Mouse (Mus musculus) midbrain, embryonic 10.5 days (tissue): ENCODE data around the gene Hck. TPM values are rescaled to one million over a fixed set of nuclear protein-coding genes. Genes with fewer than 3 reads are reported as not detected.

Experiments used
- DNase-seq: peaks from one replicate; pipeline ENCODE4 v3.0.0-alpha.2; 2017; ENCODE audit warnings: low spot score
- H3K27ac ChIP-seq: fragments of 300-500 bp; sonication (generic); replicated peaks from 2 replicates; pipeline ENCODE4 v1.5.1; 2016; ENCODE audit warnings: mild to moderate bottlenecking
- H3K27me3 ChIP-seq: fragments of 300-500 bp; sonication (generic); 2 replicates; pipeline ENCODE4 v1.6.1; 2016; ENCODE audit warnings: low read depth, mild to moderate bottlenecking; ENCODE audit not compliant: poor library complexity, severe bottlenecking
- H3K36me3 ChIP-seq: fragments of 300-500 bp; sonication (generic); 2 replicates; pipeline ENCODE4 v1.6.1; 2016; ENCODE audit warnings: mild to moderate bottlenecking, moderate library complexity
- H3K4me1 ChIP-seq: fragments of 300-500 bp; sonication (generic); 2 replicates; pipeline ENCODE4 v1.6.1; 2016
- H3K4me3 ChIP-seq: fragments of 300-500 bp; sonication (generic); 2 replicates; pipeline ENCODE4 v1.5.1; 2016; ENCODE audit warnings: mild to moderate bottlenecking, moderate library complexity
- H3K9me3 ChIP-seq: fragments of 300-500 bp; sonication (generic); replicated peaks from 2 replicates; pipeline ENCODE4 v1.6.1; 2016; ENCODE audit warnings: mild to moderate bottlenecking
- WGBS: fragments of 180-500 bp; shearing (Covaris S2); methylation state at CpG from one replicate; pipeline ENCODE4 v1.1.7; 2016; 5-methylcytosine and 5-hydroxymethylcytosine counted together
- polyA plus RNA-seq: library from polyadenylated mRNA; unstranded; fragments of >200 nt; fragmentation: Nextera tagmentation; extraction: Ambion mirVana; gene quantifications from 2 replicates; pipeline ENCODE4 v1.2.1, GENCODE M21; 2016

Gene Hck
- polyA plus RNA-seq, 1 experiment from 2014 or later: 2.1 TPM

DNA sequence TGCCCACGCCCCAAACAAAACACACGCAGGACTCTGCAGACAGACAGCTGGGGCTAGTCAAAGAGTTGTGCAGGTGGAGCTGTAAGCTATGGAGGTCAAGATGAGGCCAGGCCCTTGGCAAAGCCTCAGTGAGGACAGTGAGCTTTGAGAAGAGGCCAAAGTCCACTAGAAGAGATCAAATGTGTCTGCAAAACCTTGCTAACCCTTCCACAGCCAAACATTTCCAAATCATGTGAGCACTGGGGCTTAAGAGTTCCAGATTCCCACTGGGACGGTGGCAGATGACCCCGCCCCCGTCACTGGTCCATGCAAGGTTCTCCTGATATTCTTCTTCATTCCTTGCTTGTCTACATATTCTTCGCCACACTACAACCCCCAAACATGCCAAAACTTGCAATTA lies 26.4 kb upstream of the Hck start:
- peaks cover 5% of the 10 kb centered on the region; the same call in 1 of the 2 replicates for H3K27me3 ChIP-seq
- 86% methylated on average over 6 of the region's 6 CpGs for WGBS
- DNase-seq: no peak
- H3K4me3 ChIP-seq: no peak overlapping the region
- no peaks in the 10 kb centered on the region for H3K36me3 ChIP-seq
- no peak overlapping the region for H3K27ac ChIP-seq
- peaks cover 15% of the 10 kb centered on the region for H3K4me1 ChIP-seq
- H3K9me3 ChIP-seq: no peaks in the 10 kb centered on the region

DNA sequence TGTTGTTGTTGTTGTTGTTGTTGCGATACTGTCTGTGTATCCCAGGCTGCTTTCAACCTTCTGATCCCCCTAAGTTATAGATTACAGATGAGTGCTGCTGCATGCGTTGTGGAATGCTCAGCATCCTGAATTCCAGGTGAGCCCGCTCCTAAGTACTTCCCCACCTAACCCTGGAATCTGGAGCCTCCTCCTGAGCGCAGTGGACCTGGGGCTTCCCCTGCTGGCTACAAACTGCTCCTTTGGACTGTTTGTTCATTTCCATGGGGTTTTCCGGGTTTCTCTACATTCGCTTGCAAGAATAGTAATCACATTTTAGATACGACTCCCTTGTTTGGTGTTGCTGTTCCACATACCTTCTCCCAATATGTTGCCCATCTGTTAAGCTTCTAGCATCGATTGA lies 25.0 kb upstream of the Hck start:
- H3K36me3 ChIP-seq: no peaks in the 10 kb centered on the region
- 84% methylated on average over 8 of the region's 8 CpGs for WGBS
- H3K4me1 ChIP-seq: peaks cover 7% of the 10 kb centered on the region; the same call in 1 of the 2 replicates
- peaks cover 5% of the 10 kb centered on the region; the same call in 1 of the 2 replicates for H3K27me3 ChIP-seq
- no peak overlapping the region for H3K27ac ChIP-seq
- no peaks in the 10 kb centered on the region for H3K9me3 ChIP-seq
- DNase-seq: no peak
- H3K4me3 ChIP-seq: no peak overlapping the region

DNA sequence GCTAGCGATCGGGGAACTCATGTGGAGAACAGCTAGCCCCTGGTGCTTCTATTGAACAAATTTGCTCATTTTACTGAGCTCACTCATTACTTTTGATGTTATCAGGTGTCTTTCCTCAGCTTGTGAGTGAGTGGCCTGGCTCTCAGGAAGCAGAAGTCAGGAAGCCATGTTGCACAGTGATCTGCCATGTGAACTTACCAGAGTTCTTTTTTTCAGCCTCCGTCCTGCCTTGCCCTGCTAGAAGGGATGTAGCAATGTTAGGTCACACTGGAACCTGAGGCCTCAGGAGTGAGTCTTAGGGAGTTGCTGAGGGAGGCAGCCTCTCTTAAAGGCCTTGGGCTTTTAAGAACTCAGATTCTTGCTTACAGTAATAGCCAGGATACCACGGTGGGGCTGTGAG lies 24.4 kb upstream of the Hck start:
- Histone ChIP-seq H3K27me3 (no peaks in the 10 kb centered on the region), H3K9me3 (no peaks in the 10 kb centered on the region), H3K27ac (no peak overlapping the region), H3K4me3 (no peak overlapping the region), H3K4me1 (peaks cover 4% of the 10 kb centered on the region; the same call in 1 of the 2 replicates), H3K36me3 (no peaks in the 10 kb centered on the region)
- WGBS: 91% methylated on average over 4 of the region's 4 CpGs
- DNase-seq: no peak

DNA sequence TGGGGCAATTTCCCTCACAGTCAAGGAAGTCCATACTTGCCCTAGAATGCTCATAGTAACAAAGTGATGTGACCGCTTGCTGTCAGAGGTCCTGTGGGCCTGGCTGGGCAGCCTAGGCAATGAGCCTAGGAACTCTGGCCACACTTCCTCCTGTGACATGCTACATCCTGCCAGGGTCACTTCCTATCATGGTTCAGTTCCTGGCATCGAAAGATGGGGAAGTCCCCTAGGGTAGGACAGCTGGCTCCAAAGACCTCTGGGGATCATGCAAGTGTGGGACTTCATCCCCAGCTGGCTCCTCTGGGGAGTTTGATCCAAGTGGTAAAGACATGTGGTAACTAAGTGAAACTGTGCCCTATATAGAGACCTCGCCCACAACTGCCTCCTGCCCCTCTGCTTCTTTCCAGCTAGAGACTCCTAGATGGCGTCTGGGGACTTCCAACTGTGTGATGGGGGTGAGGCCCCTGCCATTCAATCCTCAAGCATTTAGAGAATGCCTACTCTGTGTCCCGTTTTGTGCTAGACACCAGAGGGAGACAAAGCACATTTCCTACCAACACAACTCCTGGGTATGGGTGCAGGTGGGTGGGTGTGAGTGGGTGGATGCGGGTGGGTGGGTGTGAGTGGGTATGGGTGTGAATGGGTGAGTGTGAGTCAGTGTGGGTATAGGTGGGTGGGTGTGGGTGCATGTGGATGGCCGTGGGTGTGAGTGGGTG lies 23.8 kb upstream of the Hck start:
- Histone ChIP-seq H3K27me3 (no peaks in the 10 kb centered on the region), H3K27ac (no peak overlapping the region), H3K36me3 (no peaks in the 10 kb centered on the region), H3K4me1 (peaks cover 4% of the 10 kb centered on the region; the same call in 1 of the 2 replicates), H3K4me3 (no peak overlapping the region), H3K9me3 (no peaks in the 10 kb centered on the region)
- 66% methylated on average over 7 of the region's 7 CpGs for WGBS
- DNase-seq: no peak

DNA sequence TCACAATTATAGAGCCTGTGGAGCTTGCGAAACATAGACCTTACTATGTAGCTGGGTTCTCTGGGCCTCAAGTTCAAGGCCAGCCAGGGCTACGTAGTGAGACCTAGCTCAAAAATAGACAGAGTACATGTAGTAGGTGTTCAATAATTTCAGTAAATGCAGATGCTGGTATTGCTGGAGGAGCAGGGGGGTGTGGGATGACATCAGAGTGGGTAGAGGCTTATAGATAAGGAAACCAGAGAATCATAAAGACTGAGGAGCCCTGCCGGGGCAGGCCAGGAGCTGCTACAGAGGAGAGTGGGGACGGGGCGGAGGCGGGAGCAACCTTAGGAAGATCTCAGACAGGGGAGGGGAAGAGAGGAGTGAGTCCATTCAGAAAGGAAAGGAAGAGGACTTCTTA lies 22.7 kb upstream of the Hck start:
- Histone ChIP-seq H3K9me3 (no peaks in the 10 kb centered on the region), H3K4me3 (no peak overlapping the region), H3K36me3 (no peaks in the 10 kb centered on the region), H3K4me1 (peaks cover 4% of the 10 kb centered on the region), H3K27me3 (no peaks in the 10 kb centered on the region), H3K27ac (no peak overlapping the region)
- WGBS: 86% methylated on average over 6 of the region's 6 CpGs
- no peak for DNase-seq

DNA sequence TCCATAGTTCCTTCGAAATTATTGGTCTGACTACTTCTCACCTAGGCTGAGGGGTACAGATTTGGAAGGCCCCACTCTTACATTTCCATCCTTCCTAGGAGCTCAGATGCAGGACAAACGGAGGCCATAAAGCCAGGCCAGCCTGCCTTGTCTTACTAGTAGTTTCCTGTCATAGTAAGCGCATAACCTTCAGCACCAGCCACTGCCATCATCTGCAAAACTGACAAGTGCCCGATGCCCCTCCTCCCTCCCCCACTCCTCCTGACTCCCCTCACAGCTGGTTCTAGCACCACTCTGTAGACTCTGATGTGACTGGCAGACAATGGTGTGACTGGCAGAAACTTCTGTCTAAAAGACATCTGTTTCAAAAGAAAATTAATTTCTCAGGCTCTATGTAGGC lies 22.1 kb upstream of the Hck start:
- no peaks in the 10 kb centered on the region; the same call in 1 of the 2 replicates for H3K4me1 ChIP-seq
- H3K27me3 ChIP-seq: no peaks in the 10 kb centered on the region
- no peaks in the 10 kb centered on the region for H3K9me3 ChIP-seq
- H3K27ac ChIP-seq: no peak overlapping the region
- no peak overlapping the region for H3K4me3 ChIP-seq
- no peaks in the 10 kb centered on the region for H3K36me3 ChIP-seq
- WGBS: 84% methylated on average over 4 of the region's 4 CpGs
- no peak for DNase-seq

DNA sequence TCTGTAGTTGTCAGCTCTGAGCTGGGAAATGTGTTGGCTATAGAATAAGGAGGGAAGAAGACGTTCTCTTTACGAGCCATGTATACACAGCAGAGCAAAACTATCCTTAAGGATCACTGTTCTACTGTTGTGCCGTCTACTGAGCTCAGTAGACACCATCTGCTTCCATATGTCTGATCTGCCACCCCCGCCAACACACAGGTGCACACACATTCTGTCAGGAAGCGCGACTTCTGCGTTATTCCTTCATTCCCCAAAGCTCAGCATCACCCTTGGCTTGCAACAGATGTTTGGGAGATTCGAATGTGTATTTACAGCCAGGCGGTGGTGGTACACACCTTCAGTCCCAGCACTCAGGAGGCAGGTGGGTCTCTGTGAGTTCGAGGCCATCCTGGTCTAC lies 21.2 kb upstream of the Hck start:
- Histone ChIP-seq H3K4me1 (no peaks in the 10 kb centered on the region; the same call in 1 of the 2 replicates), H3K36me3 (no peaks in the 10 kb centered on the region), H3K27ac (no peak overlapping the region), H3K27me3 (no peaks in the 10 kb centered on the region), H3K9me3 (no peaks in the 10 kb centered on the region), H3K4me3 (no peak overlapping the region)
- 89% methylated on average over 10 of the region's 10 CpGs for WGBS
- DNase-seq: no peak

DNA sequence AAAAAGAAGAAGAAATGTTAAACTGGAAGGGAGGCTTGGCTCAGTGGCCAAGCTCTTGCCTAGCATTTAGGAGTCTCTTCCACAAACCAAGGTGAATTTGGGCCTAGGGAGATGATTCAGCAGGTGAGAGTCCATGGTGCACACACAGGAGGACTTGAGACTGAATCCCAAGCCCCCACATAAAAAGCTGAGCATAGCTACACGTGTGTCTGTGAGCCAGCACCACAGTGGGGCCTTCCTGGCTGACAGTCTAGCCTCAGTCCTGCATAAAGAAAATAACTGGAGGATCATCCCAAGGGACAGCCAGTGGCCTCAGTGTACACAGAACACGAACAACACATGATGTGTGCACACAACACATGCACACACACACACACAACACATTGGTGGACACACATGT lies 19.0 kb upstream of the Hck start:
- Histone ChIP-seq H3K36me3 (no peaks in the 10 kb centered on the region), H3K9me3 (no peaks in the 10 kb centered on the region; the same call in 1 of the 2 replicates), H3K27ac (no peak overlapping the region), H3K4me1 (no peaks in the 10 kb centered on the region; the same call in 1 of the 2 replicates), H3K27me3 (no peaks in the 10 kb centered on the region), H3K4me3 (no peak overlapping the region)
- no peak for DNase-seq
- WGBS: 62% methylated on average over 2 of the region's 2 CpGs

DNA sequence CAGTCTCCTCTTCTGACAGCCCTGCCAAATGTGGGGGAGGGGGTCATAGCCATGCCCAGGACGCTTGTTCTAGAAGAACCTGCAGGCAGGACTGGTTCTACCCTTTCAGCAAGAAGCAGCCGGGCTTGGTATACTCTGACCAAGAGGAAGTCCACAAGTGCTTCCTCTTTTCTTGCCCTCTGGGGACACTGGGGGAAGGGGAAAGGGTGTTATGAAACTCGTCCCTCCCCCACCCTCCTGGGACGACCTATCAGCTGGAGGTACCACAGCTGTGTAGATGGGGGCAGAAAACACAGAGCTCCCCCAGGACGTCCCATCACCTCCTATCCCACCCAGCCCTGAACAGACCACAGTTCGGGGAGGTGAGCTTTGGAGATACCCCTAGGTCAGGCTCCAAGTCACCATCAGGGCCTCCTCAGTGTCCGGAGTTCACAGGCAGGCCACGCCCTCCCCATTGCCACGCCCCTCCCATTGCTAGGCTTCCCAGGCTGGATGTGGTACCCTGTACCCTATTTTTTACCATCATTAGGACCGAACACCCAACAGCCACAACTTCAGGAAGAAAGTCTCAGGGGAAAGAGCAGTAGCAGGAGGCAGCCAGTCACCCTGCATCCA lies 17.6 kb upstream of the Hck start:
- Histone ChIP-seq H3K9me3 (no peaks in the 10 kb centered on the region; the same call in 1 of the 2 replicates), H3K36me3 (no peaks in the 10 kb centered on the region), H3K27me3 (no peaks in the 10 kb centered on the region), H3K27ac (no peak overlapping the region), H3K4me3 (no peak overlapping the region), H3K4me1 (no peaks in the 10 kb centered on the region; the same call in 1 of the 2 replicates)
- 47% methylated on average over 10 of the region's 10 CpGs for WGBS
- no peak for DNase-seq

DNA sequence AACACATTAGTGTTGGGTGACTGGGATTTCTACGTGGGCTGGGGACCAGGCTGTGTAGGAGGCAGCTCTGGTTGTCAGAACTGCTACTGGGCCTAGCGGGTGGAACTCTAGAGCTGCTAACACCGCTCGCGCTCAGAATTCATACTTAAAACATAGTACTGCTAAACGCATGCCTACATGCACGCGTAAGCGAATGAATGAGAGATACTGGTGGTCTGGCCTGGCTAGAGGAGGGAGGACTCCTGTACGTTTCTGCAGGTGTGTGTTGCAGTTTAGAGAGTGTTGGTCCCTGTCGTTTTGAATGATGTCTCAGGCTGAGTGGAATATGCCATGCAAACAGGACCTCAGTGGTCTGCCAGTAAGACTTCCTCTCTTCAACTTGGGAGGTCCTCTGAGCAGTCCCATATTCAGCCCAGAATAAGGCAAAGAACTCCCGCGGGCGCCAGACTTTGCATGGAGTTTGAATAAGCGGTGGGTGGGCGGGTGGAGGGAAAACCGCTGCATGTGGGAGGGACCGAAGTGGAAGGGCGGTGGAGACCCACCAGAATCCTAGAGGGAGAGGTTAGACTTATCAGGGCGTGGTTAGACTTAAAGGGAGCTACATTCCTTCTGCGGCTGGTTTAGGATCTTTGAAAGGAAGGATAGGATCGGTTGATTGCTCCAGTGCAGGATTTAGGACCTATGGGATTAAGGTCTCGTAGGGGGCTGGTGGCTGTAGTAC lies 1.1 kb upstream of the Hck start:
- Histone ChIP-seq H3K9me3 (no peaks in the 10 kb centered on the region), H3K36me3 (no peaks in the 10 kb centered on the region), H3K27me3 (peaks cover 65% of the 10 kb centered on the region), H3K4me1 (peaks cover 21% of the 10 kb centered on the region), H3K4me3 (peak overlapping the region; percentile 61), H3K27ac (no peak overlapping the region)
- DNase-seq: peak; percentile 37
- WGBS: 35% methylated on average over 23 of the region's 23 CpGs

DNA sequence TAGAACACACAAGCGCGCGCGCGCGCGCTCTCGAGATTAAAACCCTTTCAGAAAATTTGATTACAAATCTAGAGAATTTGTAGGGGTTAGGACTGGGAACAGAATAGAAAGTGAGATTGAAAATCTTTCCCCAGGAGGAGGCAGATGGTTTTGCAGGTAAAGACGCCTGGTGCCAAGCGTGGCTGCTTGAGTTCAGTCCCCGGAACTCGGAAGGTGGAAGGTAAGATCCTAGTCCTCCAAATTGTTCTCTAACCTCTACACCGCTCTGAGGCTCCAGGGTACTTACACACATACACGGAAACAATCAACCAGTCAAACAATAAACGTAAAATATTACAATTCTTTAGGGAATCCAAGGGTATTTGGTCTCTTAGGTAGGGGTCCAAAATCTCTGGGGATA lies 466 bp upstream of the Hck start:
- Histone ChIP-seq H3K4me3 (peak overlapping the region; percentile 61), H3K27ac (no peak overlapping the region), H3K4me1 (peaks cover 21% of the 10 kb centered on the region), H3K36me3 (no peaks in the 10 kb centered on the region), H3K9me3 (no peaks in the 10 kb centered on the region), H3K27me3 (peaks cover 65% of the 10 kb centered on the region)
- 2% methylated on average over 15 of the region's 15 CpGs for WGBS
- no peak for DNase-seq

DNA sequence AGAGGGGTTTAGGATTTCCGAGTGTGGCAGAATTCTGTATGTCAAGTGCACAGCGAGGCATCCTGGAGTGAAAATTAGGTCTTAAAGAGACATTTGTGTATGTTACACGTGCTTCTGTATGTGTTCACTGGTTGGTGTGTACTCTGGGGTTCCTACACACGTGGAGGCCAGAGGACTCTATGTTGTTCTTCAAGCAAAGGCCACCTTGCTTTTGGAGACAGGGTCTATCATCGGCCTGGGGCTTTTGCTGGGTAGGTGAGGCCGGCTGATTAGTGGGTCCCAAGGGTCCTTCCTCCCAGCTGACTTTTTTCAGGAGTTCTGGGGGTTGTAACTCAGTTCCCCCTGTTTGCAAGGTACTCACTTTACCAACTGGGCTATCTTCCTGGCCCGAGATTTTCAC lies 1.3 kb downstream of the Hck start:
- Histone ChIP-seq H3K9me3 (no peaks in the 10 kb centered on the region), H3K27ac (no peak overlapping the region), H3K36me3 (no peaks in the 10 kb centered on the region), H3K27me3 (peaks cover 65% of the 10 kb centered on the region), H3K4me3 (no peak overlapping the region), H3K4me1 (peaks cover 21% of the 10 kb centered on the region)
- DNase-seq: no peak
- 75% methylated on average over 7 of the region's 7 CpGs for WGBS

DNA sequence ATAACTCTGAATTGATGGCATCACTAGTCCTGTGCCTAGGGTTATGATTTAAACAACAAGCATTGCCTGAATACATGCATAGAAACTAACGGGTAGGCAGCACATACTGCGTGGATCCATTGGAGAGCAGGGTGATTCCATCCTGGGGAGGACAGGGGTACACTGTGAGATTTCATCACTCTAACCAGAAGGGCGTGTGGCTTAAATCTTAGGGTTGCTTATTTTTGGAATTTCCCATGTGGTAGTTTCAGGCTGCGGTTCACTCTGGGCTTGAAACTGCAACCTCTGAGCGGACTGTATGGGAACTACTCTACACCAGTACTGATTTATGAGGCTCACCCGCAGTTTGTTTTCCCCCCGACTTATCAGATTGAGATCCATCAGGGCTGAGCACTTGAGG lies 3.0 kb downstream of the Hck start:
- no peak for DNase-seq
- 89% methylated on average over 7 of the region's 7 CpGs for WGBS
- Histone ChIP-seq H3K27me3 (peaks cover 54% of the 10 kb centered on the region), H3K27ac (no peak overlapping the region), H3K4me3 (no peak overlapping the region), H3K4me1 (peaks cover 21% of the 10 kb centered on the region), H3K36me3 (no peaks in the 10 kb centered on the region), H3K9me3 (no peaks in the 10 kb centered on the region)
